Mouse (Mus musculus): ENCODE results near the gene Gm20671.

DNA sequence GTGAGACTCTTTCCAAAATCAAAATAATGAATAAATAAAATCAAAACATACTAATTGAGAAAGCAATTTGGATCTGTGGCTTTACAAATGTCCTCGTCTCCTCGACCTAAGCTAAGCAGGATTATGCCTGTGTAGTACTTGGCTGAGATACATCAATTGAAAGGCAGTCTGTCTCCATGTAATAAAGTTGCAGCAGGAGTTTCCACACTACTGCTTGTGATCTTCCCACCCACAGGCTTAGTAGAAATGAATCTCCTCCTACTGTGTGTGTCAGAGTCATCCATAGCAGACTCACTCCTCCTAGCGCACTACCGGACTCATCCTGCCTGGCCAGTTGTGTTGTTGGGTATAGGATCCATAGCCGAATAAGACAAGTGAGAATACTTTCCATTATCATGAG, 45.4 kb upstream of the Gm20671 start:
- TF ChIP-seq CTCF (IDR thresholded peaks at IDR 0.05; ENCODE audit: borderline replicate concordance, control insufficient read depth, extremely low read depth, insufficient read depth, low read length, poor library complexity) = no peak
- TF ChIP-seq POLR2A (IDR thresholded peaks at IDR 0.05; ENCODE audit: control insufficient read depth, extremely low read depth, insufficient read depth, low read length, poor library complexity) = no peak

All from thymus, adult 2 months (tissue).